Mouse (Mus musculus): ENCODE data around the gene Celsr2. TPM values are rescaled to one million over a fixed set of nuclear protein-coding genes. Genes with fewer than 3 reads are reported as not detected.

Gene Celsr2
- polyA plus RNA-seq, 1 experiment from 2014 or later: not detected

DNA sequence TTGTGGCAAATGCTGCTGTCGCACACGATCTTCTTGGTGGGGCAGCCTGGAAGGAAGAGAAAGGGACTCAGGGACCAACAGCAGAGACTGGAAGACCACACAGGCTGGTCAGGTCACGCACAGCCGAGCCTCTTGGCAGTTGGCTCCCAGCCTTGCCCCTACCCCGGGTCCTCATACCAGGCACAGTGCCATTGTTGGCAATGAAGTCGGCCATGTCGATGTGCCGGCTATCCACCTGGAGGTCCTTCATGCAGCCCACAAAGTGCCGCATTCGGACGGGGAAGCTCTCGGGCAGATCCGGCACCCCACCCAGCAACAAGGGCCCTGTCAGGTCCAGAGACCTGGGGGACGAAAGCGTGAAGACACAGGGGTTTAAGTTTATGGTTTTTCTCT, 12.8 kb downstream of the Celsr2 start:
- Histone ChIP-seq H3K4me3 (ENCODE audit: inconsistent target) (no peak overlapping the region), H3K79me2 (ENCODE audit: inconsistent target) (no peaks in the 10 kb centered on the region), H3K27ac (no peak overlapping the region), H3K36me3 (ENCODE audit: inconsistent target) (no peaks in the 10 kb centered on the region)
- WGBS (ENCODE audit: missing documents): 95% methylated on average over 15 of the region's 15 CpGs

DNA sequence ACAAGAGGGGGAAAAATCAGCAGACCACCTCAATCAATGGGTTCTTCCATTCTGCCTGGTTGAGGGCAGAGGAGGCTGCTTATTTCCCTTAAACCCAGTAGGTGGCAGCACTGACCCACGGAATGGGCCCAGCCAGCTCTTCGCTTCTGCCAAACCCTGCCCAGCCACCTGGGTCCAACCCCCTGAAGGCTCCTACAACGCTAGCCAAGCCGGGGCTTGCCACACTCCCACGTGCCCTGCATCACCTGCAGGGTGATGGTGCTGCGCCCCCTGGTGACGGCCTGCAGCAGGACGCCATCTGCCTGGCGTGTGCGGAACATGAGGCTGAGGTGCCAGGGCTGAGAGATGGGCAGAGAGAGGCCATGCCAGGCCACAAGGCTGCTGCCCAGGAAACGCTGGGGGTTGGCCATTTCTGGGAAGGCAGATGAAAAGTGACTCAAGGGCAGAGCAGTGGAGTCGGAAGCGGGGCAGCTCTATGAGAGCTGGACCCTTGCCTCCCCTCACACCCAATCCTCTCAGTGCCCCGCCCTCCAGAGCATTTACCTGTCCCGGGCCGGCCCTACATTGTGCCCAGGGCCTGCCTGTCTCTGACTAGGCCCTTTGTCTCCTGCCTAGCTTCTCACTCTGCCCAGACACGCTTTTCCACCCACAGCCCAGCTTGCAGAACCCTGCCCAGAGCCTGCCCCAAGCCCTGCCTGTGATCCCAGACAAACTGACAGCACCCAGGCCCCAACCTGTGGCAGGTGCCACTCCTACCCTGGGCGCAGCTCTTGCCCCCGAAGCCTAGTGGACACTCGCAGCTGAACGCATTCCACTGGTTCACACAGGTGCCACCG, 13.4 kb downstream of the Celsr2 start:
- Histone ChIP-seq H3K36me3 (ENCODE audit: inconsistent target) (no peaks in the 10 kb centered on the region), H3K27ac (no peak overlapping the region), H3K4me3 (ENCODE audit: inconsistent target) (no peak overlapping the region), H3K79me2 (ENCODE audit: inconsistent target) (no peaks in the 10 kb centered on the region)
- WGBS (ENCODE audit: missing documents): 37% methylated on average over 22 of the region's 22 CpGs

DNA sequence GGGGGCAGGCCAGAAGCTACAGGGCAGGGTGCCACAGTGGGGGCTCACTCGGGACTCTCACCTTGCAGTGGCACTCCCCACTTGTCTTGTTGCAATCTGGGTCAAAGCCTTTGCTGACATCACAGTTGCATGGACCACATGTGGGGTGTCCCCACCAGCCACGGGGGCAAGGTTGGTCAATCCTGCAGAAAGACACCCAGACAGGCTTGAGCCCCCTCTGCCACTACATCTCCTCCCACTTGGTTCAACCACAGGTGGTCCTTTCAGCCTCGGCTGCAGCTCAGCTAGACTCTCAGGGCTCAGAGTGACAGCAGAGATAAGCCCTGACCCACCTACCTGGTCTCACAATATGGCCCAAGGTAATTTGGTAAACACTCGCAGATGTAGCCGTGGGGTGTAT, 14.9 kb downstream of the Celsr2 start:
- Histone ChIP-seq H3K36me3 (ENCODE audit: inconsistent target) (no peaks in the 10 kb centered on the region), H3K4me3 (ENCODE audit: inconsistent target) (no peak overlapping the region), H3K79me2 (ENCODE audit: inconsistent target) (no peaks in the 10 kb centered on the region), H3K27ac (no peak overlapping the region)
- WGBS (ENCODE audit: missing documents): 94% methylated on average over 5 of the region's 5 CpGs

DNA sequence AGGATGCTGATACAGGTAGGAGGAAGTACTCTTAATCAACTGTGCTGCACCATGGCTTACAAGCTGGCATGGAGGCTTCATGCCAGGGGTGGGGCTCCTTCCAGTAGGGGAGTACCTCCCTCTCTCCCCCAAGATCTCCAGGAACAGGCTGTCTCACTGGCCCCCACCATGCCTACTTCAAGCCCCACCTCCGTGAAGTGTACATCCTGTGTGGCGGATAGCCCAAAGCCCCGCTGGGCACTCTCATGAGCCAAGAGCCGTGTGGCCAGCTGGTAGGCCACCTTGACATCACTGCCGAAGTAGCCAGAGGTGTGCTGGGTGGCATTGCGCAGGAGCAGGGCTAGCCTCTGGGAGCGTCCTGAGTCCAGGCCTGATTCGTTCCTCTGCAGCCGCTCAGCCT, 17.1 kb downstream of the Celsr2 start:
- Histone ChIP-seq H3K27ac (no peak overlapping the region), H3K4me3 (ENCODE audit: inconsistent target) (no peak overlapping the region)

GRCm38 (mm10) chr3:108392793-108393192, 22.6 kb downstream of the Celsr2 start:
- 84% methylated on average over 15 of the region's 15 CpGs for WGBS (ENCODE audit: missing documents)
- H3K4me3 ChIP-seq (ENCODE audit: inconsistent target): no peak overlapping the region
- H3K79me2 ChIP-seq (ENCODE audit: inconsistent target): no peaks in the 10 kb centered on the region
- no peak overlapping the region for H3K27ac ChIP-seq
- H3K36me3 ChIP-seq (ENCODE audit: inconsistent target): no peaks in the 10 kb centered on the region

More for the DNA sequence above, 17.1 kb downstream of the Celsr2 start:
- H3K79me2 ChIP-seq (ENCODE audit: inconsistent target): no peaks in the 10 kb centered on the region
- no peaks in the 10 kb centered on the region for H3K36me3 ChIP-seq (ENCODE audit: inconsistent target)
- 85% methylated on average over 8 of the region's 9 CpGs for WGBS (ENCODE audit: missing documents)

GRCm38 (mm10) chr3:108392299-108392698, 23.1 kb downstream of the Celsr2 start:
- Histone ChIP-seq H3K4me3 (ENCODE audit: inconsistent target) (no peak overlapping the region), H3K36me3 (ENCODE audit: inconsistent target) (no peaks in the 10 kb centered on the region), H3K79me2 (ENCODE audit: inconsistent target) (no peaks in the 10 kb centered on the region), H3K27ac (no peak overlapping the region)
- 72% methylated on average over 10 of the region's 10 CpGs for WGBS (ENCODE audit: missing documents)

GRCm38 (mm10) chr3:108389111-108389545, 26.2 kb downstream of the Celsr2 start:
- Histone ChIP-seq H3K4me3 (ENCODE audit: inconsistent target) (no peak overlapping the region), H3K27ac (no peak overlapping the region)

DNA sequence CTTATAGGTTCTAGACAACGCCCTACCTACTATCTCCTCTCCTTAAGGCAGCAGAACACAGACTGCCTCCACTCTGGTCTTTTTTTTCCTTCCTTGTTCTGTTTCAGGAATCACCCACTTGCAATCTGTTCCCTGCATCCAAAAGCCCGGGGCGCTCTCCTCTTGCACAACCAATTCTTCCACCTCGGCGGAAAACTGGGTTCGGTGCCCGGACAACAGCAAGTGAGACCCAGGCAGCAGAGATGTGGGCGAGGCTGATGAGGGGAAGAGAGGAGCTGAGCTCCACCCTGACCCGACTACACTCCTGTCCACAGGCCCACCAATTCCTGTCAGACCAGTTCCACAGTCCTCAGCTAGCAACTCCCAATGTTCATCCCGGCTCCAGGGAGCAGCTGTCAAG, 29.2 kb downstream of the Celsr2 start:
- Histone ChIP-seq H3K79me2 (ENCODE audit: inconsistent target) (no peaks in the 10 kb centered on the region), H3K27ac (no peak overlapping the region), H3K36me3 (ENCODE audit: inconsistent target) (no peaks in the 10 kb centered on the region), H3K4me3 (ENCODE audit: inconsistent target) (no peak overlapping the region)
- WGBS (ENCODE audit: missing documents): 97% methylated on average over 10 of the region's 10 CpGs

More at GRCm38 (mm10) chr3:108389111-108389545, 26.2 kb downstream of the Celsr2 start:
- WGBS (ENCODE audit: missing documents): 0% methylated on average over 5 of the region's 5 CpGs
- Histone ChIP-seq H3K36me3 (ENCODE audit: inconsistent target) (no peaks in the 10 kb centered on the region), H3K79me2 (ENCODE audit: inconsistent target) (no peaks in the 10 kb centered on the region)

DNA sequence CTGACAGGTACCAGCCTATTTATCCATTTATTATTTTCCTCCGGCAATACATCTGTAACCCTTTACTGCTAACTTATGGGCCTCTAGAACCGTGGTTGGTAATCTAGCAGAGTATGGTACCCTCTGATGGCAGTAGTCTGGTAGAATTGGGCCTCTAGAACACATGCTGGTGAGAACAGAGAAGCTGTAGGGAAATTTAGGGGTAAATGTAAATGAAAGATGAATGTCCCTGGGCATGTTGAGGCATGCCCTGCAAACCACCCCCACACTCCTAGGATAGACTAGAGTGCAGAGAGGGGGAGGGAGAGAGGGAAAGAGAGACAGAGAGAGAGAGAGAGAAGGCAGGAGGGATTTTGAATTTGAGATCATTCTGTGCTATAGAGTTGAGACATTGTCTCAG, 30.9 kb downstream of the Celsr2 start:
- H3K36me3 ChIP-seq (ENCODE audit: inconsistent target): no peaks in the 10 kb centered on the region
- H3K79me2 ChIP-seq (ENCODE audit: inconsistent target): no peaks in the 10 kb centered on the region
- WGBS (ENCODE audit: missing documents): 90% methylated on average over 2 of the region's 2 CpGs
- H3K4me3 ChIP-seq (ENCODE audit: inconsistent target): peak overlapping the region; percentile 71
- H3K27ac ChIP-seq: no peak overlapping the region

- H3K27ac ChIP-seq: no peak within 1 kb of the TSS
- H3K4me3 ChIP-seq (ENCODE audit: inconsistent target): peak within 1 kb of the TSS; percentile 71
- H3K36me3 ChIP-seq (ENCODE audit: inconsistent target): no peaks in the 10 kb centered on the region
- WGBS (ENCODE audit: missing documents): 6% methylated on average over 38 of the region's 44 CpGs
- no peaks in the 10 kb centered on the region for H3K79me2 ChIP-seq (ENCODE audit: inconsistent target)
Observed at GRCm38 (mm10) chr3:108383485-108384354, 31.6 kb downstream of the Celsr2 start, which contains the start of gene Psrc1. Gene Psrc1 (plus strand): TSS chr3:108383839.

- H3K27ac ChIP-seq: peak overlapping the region; percentile 40
- no peaks in the 10 kb centered on the region for H3K36me3 ChIP-seq (ENCODE audit: inconsistent target)
- H3K79me2 ChIP-seq (ENCODE audit: inconsistent target): no peaks in the 10 kb centered on the region
- 52% methylated on average over 14 of the region's 14 CpGs for WGBS (ENCODE audit: missing documents)
- H3K4me3 ChIP-seq (ENCODE audit: inconsistent target): peak overlapping the region; percentile 20; the same call in 1 of the 2 replicates
Observed at GRCm38 (mm10) chr3:108381945-108382875, 33.1 kb downstream of the Celsr2 start.

DNA sequence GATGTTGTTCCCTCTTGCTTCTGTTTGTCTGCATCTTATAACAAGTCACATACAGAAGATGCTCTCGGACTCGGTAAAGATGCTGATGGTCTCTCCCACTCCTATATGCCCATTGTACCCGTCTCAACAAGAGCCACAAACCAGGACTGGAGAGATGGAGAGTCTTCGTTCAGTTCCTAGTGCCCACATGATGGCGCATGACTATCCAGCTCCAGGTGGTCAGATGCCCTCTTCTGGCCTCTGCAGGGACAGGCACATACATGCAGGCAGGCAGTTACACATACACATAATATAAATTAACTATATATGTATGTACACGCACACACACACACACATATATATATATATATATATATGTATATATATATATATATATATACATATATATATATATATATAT, 34.7 kb downstream of the Celsr2 start:
- H3K27ac ChIP-seq: no peak overlapping the region
- WGBS (ENCODE audit: missing documents): 88% methylated on average over 5 of the region's 6 CpGs
- H3K4me3 ChIP-seq (ENCODE audit: inconsistent target): no peak overlapping the region
- H3K36me3 ChIP-seq (ENCODE audit: inconsistent target): no peaks in the 10 kb centered on the region
- H3K79me2 ChIP-seq (ENCODE audit: inconsistent target): no peaks in the 10 kb centered on the region

DNA sequence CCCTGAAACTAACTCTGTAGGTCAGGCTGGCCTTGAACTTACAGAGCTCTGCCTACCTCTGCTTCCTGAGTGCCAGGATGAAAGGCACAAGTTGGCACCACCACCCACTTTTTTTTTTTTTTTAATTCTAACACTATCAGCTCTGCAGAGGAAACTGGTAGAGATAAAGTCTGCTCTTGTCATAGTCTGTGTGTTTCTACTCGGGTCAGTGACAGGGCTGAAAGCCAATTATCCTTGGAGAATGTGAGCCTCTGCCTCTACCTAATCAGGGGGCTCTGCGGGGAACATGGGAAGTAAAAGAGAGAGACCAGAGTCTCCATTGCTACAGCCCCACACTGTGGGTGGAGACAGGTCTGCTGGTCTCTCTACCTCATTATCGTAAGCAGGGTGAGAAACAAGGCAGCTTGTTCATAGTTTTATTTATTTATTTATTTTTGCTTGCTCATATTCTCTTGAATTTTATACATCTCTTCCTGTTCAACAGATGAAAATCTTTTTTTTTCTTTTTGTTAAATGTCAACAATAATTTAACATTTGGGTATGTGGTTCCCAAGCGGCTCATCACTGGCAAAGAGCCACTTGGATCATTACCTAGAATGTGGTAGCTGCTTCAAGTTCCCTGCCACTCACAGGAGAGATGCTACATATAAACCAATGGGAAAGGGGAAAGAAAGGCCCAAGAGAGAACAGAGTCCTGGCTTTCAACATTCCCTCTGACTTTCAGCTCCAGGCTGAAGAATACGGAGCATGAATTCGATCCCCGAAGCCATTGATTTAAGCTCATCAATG, 36.3 kb downstream of the Celsr2 start:
- no peak overlapping the region for H3K4me3 ChIP-seq (ENCODE audit: inconsistent target)
- WGBS (ENCODE audit: missing documents): 95% methylated on average over 7 of the region's 7 CpGs
- H3K27ac ChIP-seq: no peak overlapping the region
- H3K79me2 ChIP-seq (ENCODE audit: inconsistent target): no peaks in the 10 kb centered on the region
- no peaks in the 10 kb centered on the region for H3K36me3 ChIP-seq (ENCODE audit: inconsistent target)

All from macrophage (primary cell).